Mouse (Mus musculus): ENCODE measurements at regions not wholly inside any gene's neighbourhood (a gene's known extent, or its start where the extent isn't known, plus 50 kb on each side); places are given as distances from the start of the nearest gene placed in this dataset.

GRCm38 (mm10) chr17:79175381-79175780 lies 123.7 kb downstream of the Qpct start:
- TF ChIP-seq CTCF (conservative IDR thresholded peaks at IDR 0.05; ENCODE audit: low read length) (no peak), POU5F1 (IDR thresholded peaks at IDR 0.05; ENCODE audit: borderline replicate concordance, low read length) (no peak)

Measured in E14TG2a.4 (cell line).